Mouse (Mus musculus) lung, postnatal 4 days (tissue): ENCODE results near the gene Lhfp.
"Not testable (repeated sequence)": the region's sequence is repeated elsewhere in the genome, so short reads cannot be mapped to it uniquely, and the experiment has no call there.

ENCODE experiments used
- DNase-seq, 2 experiments: peaks; one replicate each; pipeline ENCODE4 v3.0.0; 2021

Gene Lhfp

DNA sequence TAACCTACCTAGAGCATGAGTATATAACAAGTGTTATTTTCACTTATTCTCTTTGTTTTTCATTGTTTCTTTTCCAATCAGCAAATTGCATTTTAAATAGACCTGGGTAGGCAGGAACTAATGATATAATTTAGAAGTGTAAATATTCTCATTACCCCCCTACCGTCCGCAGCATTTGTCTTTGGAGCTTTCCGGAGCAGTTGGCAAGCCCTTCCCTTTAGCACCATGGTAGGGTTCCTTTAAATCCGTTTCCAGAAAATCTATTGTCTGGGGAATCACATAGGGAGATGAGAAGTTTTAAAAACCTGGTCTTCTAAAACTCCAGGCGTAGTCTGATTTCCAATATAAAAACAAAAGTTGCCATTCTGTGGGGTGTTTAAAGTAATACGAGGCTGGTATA is 59.5 kb downstream of the Lhfp start:
- DNase-seq, result no peak

DNA sequence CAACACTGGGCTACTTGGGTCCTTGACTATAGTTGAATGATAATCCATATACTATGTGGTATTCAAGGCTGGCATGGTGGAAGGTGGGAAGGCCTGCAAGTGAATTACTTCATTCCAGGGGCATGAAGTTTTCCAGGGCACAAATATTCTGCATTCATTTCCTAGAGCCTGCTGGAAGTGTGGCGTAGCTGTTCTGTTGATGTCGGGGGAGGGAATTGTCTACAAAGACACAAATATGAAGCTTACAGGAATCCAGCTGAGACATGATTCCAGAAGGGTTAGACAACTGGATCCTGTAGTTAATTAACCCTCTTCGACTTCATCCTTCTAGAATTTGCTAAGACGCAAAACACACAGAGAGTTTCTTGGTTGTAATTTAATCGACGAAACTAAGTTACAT is 60.4 kb downstream of the Lhfp start:
- no peak for DNase-seq

DNA sequence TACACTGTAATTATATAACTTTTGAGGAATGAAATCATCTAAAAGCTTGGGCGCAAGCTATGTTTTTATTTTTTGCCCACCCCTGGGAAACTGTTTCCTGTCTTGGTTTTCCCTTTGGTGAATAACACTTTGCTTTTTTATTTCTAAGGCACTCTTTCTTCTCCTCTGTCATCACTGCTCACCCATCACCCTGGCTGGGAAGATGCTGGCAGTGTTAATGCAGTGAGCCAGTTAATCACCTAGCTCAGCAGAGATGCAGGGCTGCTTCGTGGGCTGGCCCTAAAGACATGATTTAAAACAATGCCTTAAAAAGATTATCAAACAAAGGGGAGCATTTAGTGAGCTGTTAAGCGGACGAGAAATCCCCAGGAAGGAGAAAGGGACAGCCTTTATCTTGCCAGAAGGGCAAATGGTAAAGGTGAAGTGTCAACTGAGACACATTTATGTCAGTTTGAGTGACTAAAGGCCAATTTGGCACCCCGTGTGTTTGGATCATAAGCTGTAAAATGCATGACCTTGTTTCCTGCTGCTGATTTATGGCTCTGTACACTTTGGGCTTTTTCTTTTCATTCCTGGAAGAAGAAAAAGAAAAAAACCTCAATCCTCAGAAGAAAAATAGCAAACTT is 60.9 kb downstream of the Lhfp start:
- DNase-seq, result no peak

DNA sequence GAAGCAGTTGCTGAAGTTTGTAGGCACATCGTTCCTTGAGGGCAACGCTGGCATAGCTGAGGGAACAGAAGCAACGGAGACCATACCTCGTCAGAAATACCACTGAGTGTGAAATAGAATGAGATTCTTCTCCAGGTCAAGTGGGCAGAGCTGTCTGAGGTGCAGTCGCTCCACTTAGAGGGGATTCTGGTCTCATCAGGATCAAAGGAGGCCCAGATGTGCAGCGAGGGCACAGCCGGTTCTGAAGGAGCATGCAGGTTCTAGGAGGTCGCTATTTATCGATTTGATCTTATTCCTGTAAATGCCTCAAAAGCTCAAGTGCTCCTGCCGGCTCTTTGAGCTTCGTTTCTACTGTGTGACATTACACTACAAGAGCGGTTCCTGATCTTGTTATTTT is 61.4 kb downstream of the Lhfp start:
- no peak for DNase-seq

DNA sequence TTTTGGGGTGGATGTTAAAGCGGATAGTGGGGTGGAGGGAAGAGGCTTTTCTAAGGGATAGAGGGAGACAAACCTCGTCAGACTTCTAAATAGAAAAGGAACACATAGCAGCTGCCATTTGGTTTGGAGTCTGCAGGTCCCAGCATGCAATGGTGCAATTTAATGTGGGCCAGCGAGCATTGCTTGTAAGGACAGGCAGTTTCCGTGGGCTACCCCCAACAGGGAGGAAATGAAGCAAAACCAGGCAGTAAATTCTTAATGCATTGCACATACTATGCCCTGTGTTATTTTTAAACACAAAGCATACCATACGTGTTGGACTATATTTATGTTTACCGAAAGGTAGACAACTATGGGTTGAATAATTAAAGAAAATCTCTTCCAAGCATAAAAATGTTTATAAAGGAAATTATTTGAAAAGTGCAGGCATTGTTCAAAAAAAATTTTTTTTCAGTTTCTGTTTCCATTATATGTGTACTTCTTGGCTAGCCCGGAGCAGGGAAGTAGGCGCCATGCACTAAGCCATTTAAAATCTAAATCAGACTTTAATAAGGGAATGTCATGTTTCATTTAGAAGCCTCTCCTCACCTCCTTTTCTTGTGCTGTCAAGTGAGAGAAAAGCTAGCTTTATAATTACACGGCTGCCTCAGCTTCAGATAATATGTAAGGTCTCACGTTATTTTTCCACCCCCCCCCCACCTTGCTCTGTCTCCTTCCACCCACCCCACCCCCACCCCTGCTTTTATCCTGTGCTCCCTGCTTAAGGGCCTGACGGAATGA is 67.5 kb downstream of the Lhfp start:
- no peak for DNase-seq

- DNase-seq, result peak in 1 of 2 experiments; percentile 28
Measured at GRCm38 (mm10) chr3:53109879-53110278, 68.6 kb downstream of the Lhfp start.

DNA sequence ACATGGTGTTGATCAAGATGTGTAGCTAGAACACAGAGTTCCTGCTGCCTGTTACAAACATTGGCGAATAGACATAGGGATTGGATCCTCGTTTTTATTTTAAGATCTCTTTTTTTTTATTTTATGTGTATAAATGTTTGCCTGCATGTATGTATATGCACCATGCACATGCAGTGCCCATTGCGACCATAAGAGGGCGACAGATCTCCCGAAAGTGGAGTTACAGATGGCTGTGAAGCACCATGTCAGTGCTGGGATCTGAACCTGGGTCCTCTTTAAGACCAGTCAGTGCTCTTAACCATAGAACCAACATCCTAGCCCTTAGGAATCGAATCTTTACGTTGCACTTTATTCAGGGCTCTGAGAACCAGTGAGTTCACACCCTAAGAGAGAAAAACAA is 70.7 kb downstream of the Lhfp start:
- no peak for DNase-seq

GRCm38 (mm10) chr3:53118755-53119154 is 77.4 kb downstream of the Lhfp start:
- DNase-seq, result not testable (repeated sequence)

DNA sequence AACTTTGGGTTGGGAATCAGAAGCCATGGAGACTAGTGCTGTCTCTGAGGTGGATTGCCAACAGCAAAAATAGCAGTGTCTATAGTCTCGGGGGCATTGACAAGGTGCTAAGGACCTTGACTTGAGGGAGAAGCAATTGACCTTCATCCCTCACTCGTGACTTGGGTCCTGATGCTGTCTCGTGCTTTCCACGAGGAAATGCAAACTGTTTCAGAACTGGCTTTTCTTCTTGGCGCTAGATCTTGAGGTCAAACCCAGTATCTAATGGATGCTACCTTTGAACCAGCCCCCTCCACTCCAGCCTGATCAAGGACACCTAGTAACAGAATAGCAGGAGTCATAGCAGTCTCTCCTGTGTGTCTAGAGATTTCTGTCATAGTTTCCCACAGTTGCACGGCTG is 78.7 kb downstream of the Lhfp start:
- DNase-seq, result no peak

DNA sequence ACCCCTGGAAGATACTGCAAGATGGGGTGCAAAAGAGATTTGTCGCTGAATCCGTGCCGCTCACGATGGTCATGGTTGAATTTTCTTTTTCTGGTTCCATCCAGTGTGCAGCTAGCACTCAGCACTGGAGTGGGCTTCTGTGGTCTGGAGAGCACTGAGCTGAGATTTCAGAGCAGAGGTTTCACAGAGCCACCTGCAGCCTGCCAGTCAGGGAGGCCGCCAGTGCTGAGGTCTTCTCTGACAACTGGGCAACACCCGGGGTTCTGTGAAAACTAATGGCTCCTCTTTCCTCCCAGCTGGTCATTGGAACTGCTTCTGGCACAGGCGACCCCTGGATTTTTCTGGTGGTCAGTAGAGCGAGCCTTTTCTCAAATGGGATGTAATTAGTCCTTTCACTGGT is 84.2 kb downstream of the Lhfp start:
- DNase-seq, result no peak

- no peak for DNase-seq
Measured at GRCm38 (mm10) chr3:53138785-53139184, 97.5 kb downstream of the Lhfp start.

DNA sequence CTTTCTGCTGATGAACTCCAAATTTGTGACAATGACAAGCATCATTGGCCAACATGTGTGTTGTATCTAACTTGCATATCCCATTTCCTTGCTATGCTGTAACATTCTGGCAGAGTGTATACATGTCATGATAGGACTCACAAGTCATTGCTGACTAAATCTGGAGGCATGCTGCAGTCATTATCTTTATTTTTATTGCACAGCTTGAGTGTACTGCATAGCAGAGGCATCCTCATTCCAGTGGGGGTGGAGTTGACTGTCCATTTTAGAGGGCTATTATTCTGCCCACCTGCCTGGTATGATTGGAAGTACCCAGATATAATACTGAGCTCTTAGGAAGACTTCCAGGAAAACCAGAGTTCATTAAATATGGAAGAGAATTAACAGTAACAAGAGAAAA is 97.9 kb downstream of the Lhfp start:
- DNase-seq, result no peak

DNA sequence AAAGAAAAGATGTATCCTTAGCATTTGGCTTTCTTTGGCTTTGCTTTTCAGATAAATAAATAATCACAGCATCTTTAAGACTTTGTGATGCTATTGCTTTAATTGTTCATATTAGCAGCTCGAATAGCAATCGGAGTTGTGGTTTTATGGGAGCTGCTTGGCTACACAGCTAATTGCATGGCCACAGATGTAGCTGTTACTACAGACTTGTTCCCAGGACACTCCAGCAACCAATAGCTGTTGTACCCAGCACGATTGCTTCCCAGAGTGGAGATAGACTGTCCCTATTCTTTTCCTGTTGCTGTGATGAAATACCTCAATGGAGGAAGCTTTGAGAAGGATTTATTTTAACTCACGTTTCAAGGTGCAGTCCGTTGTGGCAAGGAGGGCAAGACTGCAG is 98.3 kb downstream of the Lhfp start:
- no peak for DNase-seq

- no peak for DNase-seq
Measured at GRCm38 (mm10) chr3:53142528-53142927, 101.2 kb downstream of the Lhfp start.

- DNase-seq, result no peak
Measured at GRCm38 (mm10) chr3:53145526-53145925, 104.2 kb downstream of the Lhfp start.

DNA sequence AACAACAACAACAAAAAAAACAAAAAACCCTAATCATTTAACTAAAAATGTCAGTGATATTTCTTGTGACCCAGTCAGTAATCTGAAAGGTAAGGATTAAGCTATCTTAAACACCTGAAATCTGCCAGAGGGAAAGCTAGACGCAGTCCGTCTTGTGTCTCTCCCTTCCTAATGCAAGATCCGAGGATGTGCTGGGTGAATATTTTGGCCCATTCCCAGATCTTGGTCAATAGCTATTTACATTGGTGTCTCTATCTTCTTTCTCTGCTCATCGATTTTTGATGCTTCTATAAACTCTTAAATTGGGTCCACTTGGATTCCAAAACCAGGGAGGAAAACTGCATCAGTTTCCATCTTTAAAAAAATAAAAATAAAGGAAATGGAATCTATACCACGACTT is 104.6 kb downstream of the Lhfp start:
- no peak for DNase-seq

- DNase-seq, result no peak
Measured at GRCm38 (mm10) chr3:53147001-53147400, 105.7 kb downstream of the Lhfp start.

DNA sequence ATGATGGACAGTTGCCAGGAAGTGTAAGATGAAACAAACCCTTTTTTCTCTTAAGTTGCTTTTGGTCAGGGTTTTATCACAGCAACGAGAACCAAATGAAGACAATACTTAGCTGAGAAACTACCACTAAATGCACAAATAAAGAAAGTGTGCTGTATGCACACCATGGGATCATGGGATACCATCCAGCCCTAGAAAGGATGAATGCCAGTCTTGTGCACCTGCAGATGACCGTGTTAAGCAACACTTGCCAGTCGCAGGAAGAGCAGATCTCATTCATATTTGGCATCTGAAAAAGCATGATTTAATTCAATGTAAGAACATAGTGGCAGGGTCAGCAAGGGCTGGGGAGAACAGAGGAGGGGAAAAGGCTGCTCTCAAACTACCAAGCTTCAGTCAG is 107.4 kb downstream of the Lhfp start:
- no peak for DNase-seq

- no peak for DNase-seq
Measured at GRCm38 (mm10) chr3:53149625-53150320, 108.4 kb downstream of the Lhfp start.

DNA sequence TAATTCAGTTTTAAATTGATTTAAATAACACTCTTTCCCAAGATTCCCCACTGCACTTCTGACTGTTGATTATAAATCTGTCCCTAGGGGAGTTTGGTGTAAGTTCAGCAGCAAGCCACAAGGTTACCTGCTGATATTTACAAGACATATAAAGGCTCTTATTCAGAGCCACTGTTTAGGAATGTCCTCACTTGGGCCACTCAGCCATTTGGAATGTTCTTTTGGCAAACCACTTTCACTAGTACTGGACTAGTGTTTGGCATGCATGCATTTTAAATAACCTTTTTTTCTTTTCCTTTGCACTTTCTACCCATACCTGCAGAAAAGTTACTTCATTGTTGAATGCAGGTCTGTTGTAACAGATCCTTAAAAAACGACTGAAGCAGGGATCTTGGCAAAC is 109.8 kb downstream of the Lhfp start:
- DNase-seq, result no peak

DNA sequence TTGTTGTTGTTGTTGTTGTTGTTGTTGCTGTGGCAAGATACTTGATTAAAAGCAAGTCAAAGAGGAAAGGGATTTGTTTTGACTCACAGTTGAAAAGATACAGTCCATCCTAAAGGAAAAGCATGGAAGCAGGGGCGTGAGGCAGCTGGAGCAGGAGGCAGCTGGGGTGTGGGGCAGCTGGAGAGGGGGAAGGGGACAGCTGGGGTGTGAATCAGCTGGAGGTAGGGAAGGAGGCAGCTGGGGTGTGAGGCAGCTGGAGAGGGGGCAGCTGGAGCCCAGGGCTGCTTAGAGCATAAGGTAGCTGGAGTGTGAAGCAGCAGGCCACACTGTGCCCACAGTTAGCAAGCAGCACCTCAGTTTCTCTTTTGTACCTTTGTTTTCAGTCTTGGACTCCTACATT is 110.3 kb downstream of the Lhfp start:
- DNase-seq, result no peak

GRCm38 (mm10) chr3:53161963-53162362 is 120.6 kb downstream of the Lhfp start:
- DNase-seq, result no peak

DNA sequence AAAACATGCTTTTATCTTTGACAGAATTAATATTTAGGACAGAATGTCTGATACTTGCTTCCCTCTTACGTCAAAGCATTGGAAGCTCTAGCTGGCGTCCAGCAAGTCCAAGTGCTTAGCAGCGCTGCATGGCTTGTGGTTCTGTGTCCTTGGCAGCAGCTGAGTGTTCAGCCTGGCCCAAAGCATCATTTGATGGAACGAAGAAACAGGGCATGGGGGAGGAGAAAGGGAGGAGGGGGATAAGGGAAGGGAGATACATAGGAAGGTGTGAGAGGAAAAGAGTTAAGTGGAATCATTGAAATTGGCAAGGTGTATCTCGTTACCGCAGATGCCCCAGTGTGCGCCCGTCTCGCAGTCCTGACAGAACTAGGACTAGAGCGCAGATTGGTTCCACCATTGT is 124.0 kb downstream of the Lhfp start:
- DNase-seq, result peak; percentile 28 to 63

DNA sequence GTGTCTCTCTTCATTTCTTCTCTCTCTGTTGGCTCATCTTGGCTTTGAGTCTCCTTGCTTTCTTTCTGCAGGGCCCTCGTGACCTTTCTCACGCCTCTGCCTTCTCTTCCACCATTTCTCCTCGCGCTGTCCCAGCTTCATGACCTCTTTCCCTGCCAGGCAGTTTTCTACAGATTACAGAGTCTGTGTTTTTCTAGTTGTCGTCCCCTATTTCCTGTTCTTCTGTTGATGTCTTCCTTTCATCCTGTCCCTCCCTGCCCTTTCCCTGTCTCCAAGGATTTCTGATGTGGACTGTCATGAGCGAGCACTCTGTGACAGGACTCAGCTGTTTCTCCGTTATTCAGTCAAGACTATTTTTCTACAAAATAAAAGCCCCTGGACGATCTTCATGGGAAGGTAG is 124.7 kb downstream of the Lhfp start:
- DNase-seq, result peak; percentile 38 to 63
